Mouse (Mus musculus): ENCODE data around the gene Ogfr. TPM values are rescaled to one million over a fixed set of nuclear protein-coding genes. Genes with fewer than 3 reads are reported as not detected.

The Ogfr gene
- polyA plus RNA-seq, 1 experiment from 2014 or later: 69.3 TPM

Other genes starting within 250 kb of the Ogfr start
- 3.2 and 3.3 TPM in 2 replicates for gene Slco4a1, start 133.0 kb upstream of the Ogfr start, polyA plus RNA-seq (2015; fragmentation: Nextera tagmentation; extraction: Ambion mirVana)
- 7.4 and 10.2 TPM in 2 replicates for gene Ntsr1, start 89.3 kb upstream of the Ogfr start, polyA plus RNA-seq (2015; fragmentation: Nextera tagmentation; extraction: Ambion mirVana)
- gene Mrgbp, start 7.9 kb upstream of the Ogfr start, polyA plus RNA-seq (2015; fragmentation: Nextera tagmentation; extraction: Ambion mirVana): 43.7 and 43.9 TPM in 2 replicates
- 9.5 and 9.8 TPM in 2 replicates for gene Col9a3, start 8.5 kb downstream of the Ogfr start, polyA plus RNA-seq (2015; fragmentation: Nextera tagmentation; extraction: Ambion mirVana)
- gene Tcfl5, start 53.5 kb downstream of the Ogfr start, polyA plus RNA-seq (2015; fragmentation: Nextera tagmentation; extraction: Ambion mirVana): 0.09 and 0.15 TPM in 2 replicates
- 26.8 and 29.0 TPM in 2 replicates for gene Dido1, start 120.8 kb downstream of the Ogfr start, polyA plus RNA-seq (2015; fragmentation: Nextera tagmentation; extraction: Ambion mirVana)
- 56.3 and 56.8 TPM in 2 replicates for gene Gid8, start 120.9 kb downstream of the Ogfr start, polyA plus RNA-seq (2015; fragmentation: Nextera tagmentation; extraction: Ambion mirVana)
- gene Slc17a9, start 136.0 kb downstream of the Ogfr start, polyA plus RNA-seq (2015; fragmentation: Nextera tagmentation; extraction: Ambion mirVana): 0.40 and 0.66 TPM in 2 replicates
- gene Bhlhe23, start 187.7 kb downstream of the Ogfr start, polyA plus RNA-seq (2015; fragmentation: Nextera tagmentation; extraction: Ambion mirVana): not detected in 2 replicates

Data from kidney, embryonic 16.5 days (tissue).